Mouse (Mus musculus): ENCODE data around the gene Wfikkn1. TPM values are rescaled to one million over a fixed set of nuclear protein-coding genes. Genes with fewer than 3 reads are reported as not detected.

The Wfikkn1 gene
- polyA plus RNA-seq, 1 experiment = 0.25 TPM

GRCm38 (mm10) chr17:25836397-25837075 is 44.1 kb downstream of the Wfikkn1 start:
- Histone ChIP-seq H3K36me3 (ENCODE audit: control insufficient read depth, insufficient read depth) (peaks cover 13% of the 10 kb centered on the region), H3K27me3 (ENCODE audit: control insufficient read depth, insufficient read depth, insufficient read length) (no peaks in the 10 kb centered on the region), H3K79me2 (ENCODE audit: control insufficient read depth, insufficient read depth) (peaks cover 22% of the 10 kb centered on the region), H3K4me2 (ENCODE audit: low read depth) (no peak overlapping the region), H3ac (ENCODE audit: control insufficient read depth, insufficient read length) (no peak overlapping the region), H3K4me3 (no peak overlapping the region)
- no peak for TF ChIP-seq MYOG (IDR thresholded peaks at IDR 0.05; ENCODE audit: control insufficient read depth in 1 of 3, insufficient read depth in 1 of 3, insufficient read length in 2 of 3, low read depth in 2 of 3)
- peak in 1 of 3 experiments; percentile 8 for TF ChIP-seq MYOD1 (IDR thresholded peaks at IDR 0.05; ENCODE audit: control insufficient read depth in 1 of 3, insufficient read length in 2 of 3, low read depth in 2 of 3)
- TF ChIP-seq POLR2A (IDR thresholded peaks at IDR 0.05; ENCODE audit: insufficient read length, low read depth) = peak; percentile 6

- H3K4me2 ChIP-seq (ENCODE audit: low read depth) = no peak overlapping the region
- H3K4me3 ChIP-seq = no peak overlapping the region
Measured at GRCm38 (mm10) chr17:25835816-25836215, 44.8 kb downstream of the Wfikkn1 start.

GRCm38 (mm10) chr17:25835301-25835700 is 45.4 kb downstream of the Wfikkn1 start:
- H3K36me3 ChIP-seq (ENCODE audit: control insufficient read depth, insufficient read depth) = peaks cover 13% of the 10 kb centered on the region
- no peaks in the 10 kb centered on the region for H3K27me3 ChIP-seq (ENCODE audit: control insufficient read depth, insufficient read depth, insufficient read length)
- no peak overlapping the region for H3ac ChIP-seq (ENCODE audit: control insufficient read depth, insufficient read length)
- TF ChIP-seq POLR2A (IDR thresholded peaks at IDR 0.05; ENCODE audit: insufficient read length, low read depth) = no peak
- TF ChIP-seq SRF (IDR thresholded peaks at IDR 0.05; ENCODE audit: control insufficient read depth, insufficient read length, low read depth) = no peak
- no peak for TF ChIP-seq USF1 (IDR thresholded peaks at IDR 0.05; ENCODE audit: low read depth)
- no peak for TF ChIP-seq MAX (IDR thresholded peaks at IDR 0.05; ENCODE audit: low read depth)
- no peak for TF ChIP-seq TCF12 (IDR thresholded peaks at IDR 0.05; ENCODE audit: insufficient read depth, poor library complexity, severe bottlenecking)
- TF ChIP-seq TCF3 (IDR thresholded peaks at IDR 0.05; ENCODE audit: insufficient read length, low read depth) = no peak
- TF ChIP-seq MYOG (IDR thresholded peaks at IDR 0.05; ENCODE audit: control insufficient read depth in 1 of 3, insufficient read depth in 1 of 3, insufficient read length in 2 of 3, low read depth in 2 of 3) = no peak
- no peak for TF ChIP-seq MYOD1 (IDR thresholded peaks at IDR 0.05; ENCODE audit: control insufficient read depth in 1 of 3, insufficient read length in 2 of 3, low read depth in 2 of 3)
- TF ChIP-seq POLR2AphosphoS2 (IDR thresholded peaks at IDR 0.05; ENCODE audit: insufficient read length, low read depth) = no peak
- no peak for TF ChIP-seq CEBPB (IDR thresholded peaks at IDR 0.05; ENCODE audit: insufficient read depth, poor library complexity, severe bottlenecking)
- no peak for TF ChIP-seq REST (IDR thresholded peaks at IDR 0.05; ENCODE audit: insufficient read depth, insufficient read length)
- TF ChIP-seq E2F4 (IDR thresholded peaks at IDR 0.05; ENCODE audit: insufficient read depth) = no peak
- H3K79me2 ChIP-seq (ENCODE audit: control insufficient read depth, insufficient read depth) = peaks cover 31% of the 10 kb centered on the region
- H3K4me2 ChIP-seq (ENCODE audit: low read depth) = no peak overlapping the region
- H3K4me3 ChIP-seq = no peak overlapping the region

More at GRCm38 (mm10) chr17:25835816-25836215, 44.8 kb downstream of the Wfikkn1 start:
- Histone ChIP-seq H3K27me3 (ENCODE audit: control insufficient read depth, insufficient read depth, insufficient read length) (no peaks in the 10 kb centered on the region), H3K79me2 (ENCODE audit: control insufficient read depth, insufficient read depth) (peaks cover 30% of the 10 kb centered on the region), H3ac (ENCODE audit: control insufficient read depth, insufficient read length) (no peak overlapping the region), H3K36me3 (ENCODE audit: control insufficient read depth, insufficient read depth) (peaks cover 13% of the 10 kb centered on the region)
- TF ChIP-seq MYOD1 (IDR thresholded peaks at IDR 0.05; ENCODE audit: control insufficient read depth in 1 of 3, insufficient read length in 2 of 3, low read depth in 2 of 3) (no peak), E2F4 (IDR thresholded peaks at IDR 0.05; ENCODE audit: insufficient read depth) (no peak), TCF12 (IDR thresholded peaks at IDR 0.05; ENCODE audit: insufficient read depth, poor library complexity, severe bottlenecking) (no peak), REST (IDR thresholded peaks at IDR 0.05; ENCODE audit: insufficient read depth, insufficient read length) (no peak), POLR2AphosphoS2 (IDR thresholded peaks at IDR 0.05; ENCODE audit: insufficient read length, low read depth) (peak; percentile 37)

GRCm38 (mm10) chr17:25834595-25835222 is 45.9 kb downstream of the Wfikkn1 start:
- Histone ChIP-seq H3K27me3 (ENCODE audit: control insufficient read depth, insufficient read depth, insufficient read length) (no peaks in the 10 kb centered on the region), H3K4me2 (ENCODE audit: low read depth) (peak overlapping the region; percentile 94), H3K4me3 (peak overlapping the region; percentile 52), H3ac (ENCODE audit: control insufficient read depth, insufficient read length) (no peak overlapping the region), H3K36me3 (ENCODE audit: control insufficient read depth, insufficient read depth) (peaks cover 10% of the 10 kb centered on the region), H3K79me2 (ENCODE audit: control insufficient read depth, insufficient read depth) (peaks cover 31% of the 10 kb centered on the region)
- TF ChIP-seq CEBPB (IDR thresholded peaks at IDR 0.05; ENCODE audit: insufficient read depth, poor library complexity, severe bottlenecking) = no peak
- no peak for TF ChIP-seq MYOG (IDR thresholded peaks at IDR 0.05; ENCODE audit: control insufficient read depth in 1 of 3, insufficient read depth in 1 of 3, insufficient read length in 2 of 3, low read depth in 2 of 3)
- TF ChIP-seq REST (IDR thresholded peaks at IDR 0.05; ENCODE audit: insufficient read depth, insufficient read length) = no peak
- no peak for TF ChIP-seq MAX (IDR thresholded peaks at IDR 0.05; ENCODE audit: low read depth)
- TF ChIP-seq TCF12 (IDR thresholded peaks at IDR 0.05; ENCODE audit: insufficient read depth, poor library complexity, severe bottlenecking) = no peak
- TF ChIP-seq USF1 (IDR thresholded peaks at IDR 0.05; ENCODE audit: low read depth) = no peak
- TF ChIP-seq MYOD1 (IDR thresholded peaks at IDR 0.05; ENCODE audit: control insufficient read depth in 1 of 3, insufficient read length in 2 of 3, low read depth in 2 of 3) = no peak
- TF ChIP-seq POLR2AphosphoS2 (IDR thresholded peaks at IDR 0.05; ENCODE audit: insufficient read length, low read depth) = no peak
- no peak for TF ChIP-seq SRF (IDR thresholded peaks at IDR 0.05; ENCODE audit: control insufficient read depth, insufficient read length, low read depth)
- no peak for TF ChIP-seq POLR2A (IDR thresholded peaks at IDR 0.05; ENCODE audit: insufficient read length, low read depth)
- TF ChIP-seq E2F4 (IDR thresholded peaks at IDR 0.05; ENCODE audit: insufficient read depth) = no peak
- no peak for TF ChIP-seq TCF3 (IDR thresholded peaks at IDR 0.05; ENCODE audit: insufficient read length, low read depth)

All from myocyte (in vitro differentiated cells).